Mouse (Mus musculus) neural tube, embryonic 13.5 days (tissue): ENCODE results near the gene Nwd1. TPM values are rescaled to one million over a fixed set of nuclear protein-coding genes. Genes with fewer than 3 reads are reported as not detected.

Source experiments
- ATAC-seq: fragments of 200-750 bp; cut with Nextera tagmentation; 2 replicates; pipeline ENCODE4 v1.8.0; 2017; ENCODE audit warnings: low read depth, mild to moderate bottlenecking, moderate TSS enrichment, moderate library complexity
- H3K27ac ChIP-seq: fragments of 300-500 bp; sonication (generic); replicated peaks from 2 replicates; pipeline ENCODE4 v1.5.1; 2015; ENCODE audit warnings: moderate library complexity, mild to moderate bottlenecking, inconsistent platforms
- H3K27me3 ChIP-seq: fragments of 300-500 bp; sonication (generic); 2 replicates; pipeline ENCODE4 v1.6.1; 2015; ENCODE audit warnings: mild to moderate bottlenecking, inconsistent platforms
- H3K36me3 ChIP-seq: fragments of 300-500 bp; sonication (generic); 2 replicates; pipeline ENCODE4 v1.6.1; 2015; ENCODE audit warnings: mild to moderate bottlenecking, inconsistent platforms
- H3K4me1 ChIP-seq: fragments of 300-500 bp; sonication (generic); replicated peaks from 2 replicates; pipeline ENCODE4 v1.6.1; 2015; ENCODE audit warnings: inconsistent platforms
- H3K4me2 ChIP-seq: fragments of 300-500 bp; sonication (generic); 2 replicates; pipeline ENCODE4 v1.6.1; 2015; ENCODE audit warnings: inconsistent platforms, mild to moderate bottlenecking, moderate library complexity
- H3K4me3 ChIP-seq: fragments of 300-500 bp; sonication (generic); 2 replicates; pipeline ENCODE4 v1.5.1; 2015; ENCODE audit warnings: mild to moderate bottlenecking, inconsistent platforms
- H3K9ac ChIP-seq: fragments of 300-500 bp; sonication (generic); 2 replicates; pipeline ENCODE4 v1.6.1; 2015; ENCODE audit warnings: moderate library complexity, mild to moderate bottlenecking, inconsistent platforms
- H3K9me3 ChIP-seq: fragments of 300-500 bp; sonication (generic); 2 replicates; pipeline ENCODE4 v1.6.1; 2016; ENCODE audit warnings: inconsistent platforms
- WGBS: fragments of 180-500 bp; shearing (Covaris S2); methylation state at CpG from one replicate; pipeline ENCODE4 v1.1.7; 2015; 5-methylcytosine and 5-hydroxymethylcytosine counted together
- microRNA-seq: library from miRNA; unstranded; fragments of <30 nt; microRNA quantifications from one replicate; pipeline ENCODE4, GENCODE M21; 2016
- polyA plus RNA-seq: library from polyadenylated mRNA; unstranded; fragments of >200 nt; fragmentation: Nextera tagmentation; extraction: Ambion mirVana; gene quantifications from 2 replicates; pipeline ENCODE4 v1.2.1, GENCODE M21; 2015

Gene Nwd1
- polyA plus RNA-seq, 1 experiment from 2014 or later, result 1.1 TPM

- no peak for ATAC-seq
- Histone ChIP-seq H3K4me2 (no peak overlapping the region), H3K9ac (no peak overlapping the region), H3K9me3 (no peaks in the 10 kb centered on the region), H3K4me1 (no peaks in the 10 kb centered on the region), H3K4me3 (no peak overlapping the region), H3K36me3 (peaks cover 76% of the 10 kb centered on the region), H3K27me3 (no peaks in the 10 kb centered on the region), H3K27ac (no peak overlapping the region)
- WGBS, result 95% methylated on average over 35 of the region's 35 CpGs
These were observed 110.4 kb downstream of the Nwd1 start for GRCm38 (mm10) chr8:72756771-72757390.

- H3K36me3 ChIP-seq, result peaks cover 69% of the 10 kb centered on the region
- ATAC-seq, result no peak
- 90% methylated on average over 15 of the region's 15 CpGs for WGBS
These were observed 111.1 kb downstream of the Nwd1 start for GRCm38 (mm10) chr8:72757426-72758195.

GRCm38 (mm10) chr8:72758310-72758709 lies 111.8 kb downstream of the Nwd1 start:
- no peaks in the 10 kb centered on the region for H3K27me3 ChIP-seq
- no peak for ATAC-seq
- no peaks in the 10 kb centered on the region for H3K9me3 ChIP-seq
- H3K27ac ChIP-seq, result no peak overlapping the region
- peaks cover 62% of the 10 kb centered on the region for H3K36me3 ChIP-seq
- H3K4me2 ChIP-seq, result no peak overlapping the region
- no peak overlapping the region for H3K4me3 ChIP-seq
- H3K9ac ChIP-seq, result no peak overlapping the region
- no peaks in the 10 kb centered on the region for H3K4me1 ChIP-seq

More at GRCm38 (mm10) chr8:72757426-72758195, 111.1 kb downstream of the Nwd1 start:
- Histone ChIP-seq H3K9me3 (no peaks in the 10 kb centered on the region), H3K27ac (no peak overlapping the region), H3K27me3 (no peaks in the 10 kb centered on the region), H3K4me1 (no peaks in the 10 kb centered on the region), H3K9ac (no peak overlapping the region), H3K4me2 (no peak overlapping the region), H3K4me3 (no peak overlapping the region)

GRCm38 (mm10) chr8:72760216-72760615 lies 113.7 kb downstream of the Nwd1 start:
- 86% methylated on average over 3 of the region's 3 CpGs for WGBS
- no peak for ATAC-seq

DNA sequence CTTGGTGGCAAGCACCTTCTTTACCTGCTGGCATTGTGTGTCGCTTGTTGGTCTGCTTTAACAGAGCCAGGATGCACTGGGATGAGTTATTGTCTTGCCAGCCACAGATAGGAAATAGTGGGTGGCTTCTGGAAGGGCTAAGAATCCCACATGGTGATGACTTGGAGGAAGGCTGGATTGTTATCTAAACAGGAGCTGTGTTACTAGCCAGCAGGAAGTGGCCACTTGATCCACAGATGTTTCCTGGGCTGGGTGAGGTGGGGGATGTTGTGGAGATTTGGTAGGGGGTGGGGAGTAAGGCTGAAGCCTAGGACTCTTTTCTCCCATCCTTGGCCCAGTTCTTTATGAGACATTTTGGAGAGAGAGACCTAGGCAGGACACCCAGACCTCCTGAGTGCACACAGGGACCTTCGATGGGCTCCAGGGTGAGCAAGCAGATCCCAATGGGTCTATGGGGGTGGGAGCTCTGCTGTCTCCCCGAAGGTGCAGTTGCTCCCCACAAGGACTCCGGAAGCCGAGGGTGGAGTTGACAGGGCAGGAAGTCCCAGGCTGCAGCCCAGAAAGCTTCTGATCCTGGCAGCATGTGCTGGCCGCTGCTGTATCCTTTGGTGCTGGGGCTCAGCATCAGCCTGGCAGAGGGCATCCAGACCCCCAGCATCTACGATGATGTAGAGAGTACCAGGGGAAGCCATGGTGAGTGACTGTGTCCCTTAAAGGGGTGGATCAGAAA lies 115.0 kb downstream of the Nwd1 start, which contains the start of gene F2rl3:
Gene F2rl3 (plus strand): TSS at position 559 of the 730 bp plus-strand sequence.
- ATAC-seq, result no peak
- Histone ChIP-seq H3K4me3 (no peak within 1 kb of the TSS), H3K4me2 (no peak within 1 kb of the TSS), H3K4me1 (no peaks in the 10 kb centered on the region), H3K9ac (no peak within 1 kb of the TSS), H3K9me3 (no peaks in the 10 kb centered on the region), H3K36me3 (peaks cover 34% of the 10 kb centered on the region), H3K27ac (no peak within 1 kb of the TSS), H3K27me3 (no peaks in the 10 kb centered on the region)
- WGBS, result 83% methylated on average over 7 of the region's 7 CpGs

More at GRCm38 (mm10) chr8:72760216-72760615, 113.7 kb downstream of the Nwd1 start:
- Histone ChIP-seq H3K36me3 (peaks cover 46% of the 10 kb centered on the region), H3K4me3 (no peak overlapping the region), H3K4me2 (no peak overlapping the region), H3K27ac (no peak overlapping the region), H3K27me3 (no peaks in the 10 kb centered on the region), H3K9me3 (no peaks in the 10 kb centered on the region), H3K9ac (no peak overlapping the region), H3K4me1 (no peaks in the 10 kb centered on the region)

- Histone ChIP-seq H3K9ac (no peak overlapping the region), H3K4me1 (peaks cover 5% of the 10 kb centered on the region; the same call in 1 of the 2 replicates), H3K9me3 (no peaks in the 10 kb centered on the region), H3K27me3 (no peaks in the 10 kb centered on the region), H3K4me2 (no peak overlapping the region), H3K27ac (no peak overlapping the region), H3K4me3 (no peak overlapping the region), H3K36me3 (peaks cover 26% of the 10 kb centered on the region)
- WGBS, result 85% methylated on average over 12 of the region's 12 CpGs
- ATAC-seq, result no peak
These were observed 115.8 kb downstream of the Nwd1 start for GRCm38 (mm10) chr8:72762306-72762705.

DNA sequence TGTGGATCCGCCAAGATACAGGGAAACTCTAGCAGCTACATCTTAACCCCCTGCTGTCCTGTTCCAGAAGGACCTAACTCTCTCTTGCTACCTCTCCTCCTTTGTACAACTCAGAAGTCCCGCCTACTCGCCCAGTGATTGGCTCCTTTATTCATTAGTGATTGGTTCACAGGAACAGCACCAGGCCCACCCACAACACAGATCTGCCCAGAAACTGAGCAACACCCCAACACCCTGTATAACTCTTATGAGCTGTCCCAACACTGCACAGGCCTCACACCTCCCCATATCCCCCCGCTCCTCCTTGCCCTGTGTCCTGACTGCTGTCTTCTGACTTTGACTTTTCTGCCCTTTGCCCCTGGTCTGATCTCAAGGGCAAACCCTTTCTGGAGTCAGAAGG lies 119.2 kb downstream of the Nwd1 start:
- no peak for ATAC-seq
- 73% methylated on average over 4 of the region's 4 CpGs for WGBS
- H3K4me2 ChIP-seq, result no peak overlapping the region

GRCm38 (mm10) chr8:72766777-72767176 lies 120.3 kb downstream of the Nwd1 start:
- Histone ChIP-seq H3K27ac (no peak overlapping the region), H3K9me3 (no peaks in the 10 kb centered on the region), H3K27me3 (no peaks in the 10 kb centered on the region), H3K9ac (no peak overlapping the region), H3K4me1 (peaks cover 5% of the 10 kb centered on the region; the same call in 1 of the 2 replicates), H3K36me3 (no peaks in the 10 kb centered on the region), H3K4me2 (no peak overlapping the region), H3K4me3 (no peak overlapping the region)
- WGBS, result 27% methylated on average over 7 of the region's 7 CpGs
- no peak for ATAC-seq

More for the DNA sequence above, 119.2 kb downstream of the Nwd1 start:
- Histone ChIP-seq H3K4me1 (peaks cover 5% of the 10 kb centered on the region; the same call in 1 of the 2 replicates), H3K27ac (no peak overlapping the region), H3K36me3 (no peaks in the 10 kb centered on the region), H3K9ac (no peak overlapping the region), H3K9me3 (no peaks in the 10 kb centered on the region), H3K27me3 (no peaks in the 10 kb centered on the region), H3K4me3 (no peak overlapping the region)

Small RNA genes within 50 kb of the gene (microRNA-seq; reads per million reads assigned to microRNA genes)
- not detected for gene Gm26237

Other genes starting within 250 kb of the Nwd1 start
- gene Eps15l1, start 225.3 kb upstream of the Nwd1 start, polyA plus RNA-seq, result 57.5 and 58.4 TPM in 2 replicates
- 0.63 and 1.3 TPM in 2 replicates for gene Calr3, start 202.8 kb upstream of the Nwd1 start, polyA plus RNA-seq
- gene 1700030K09Rik, start 202.8 kb upstream of the Nwd1 start, polyA plus RNA-seq, result 16.4 and 17.2 TPM in 2 replicates
- gene Cherp, start 171.5 kb upstream of the Nwd1 start, polyA plus RNA-seq, result 53.6 and 58.2 TPM in 2 replicates
- gene Slc35e1, start 154.1 kb upstream of the Nwd1 start, polyA plus RNA-seq, result 14.2 and 14.3 TPM in 2 replicates
- gene Med26, start 98.4 kb upstream of the Nwd1 start, polyA plus RNA-seq, result 13.1 and 14.3 TPM in 2 replicates
- 137 and 140 TPM in 2 replicates for gene Smim7, start 75.6 kb upstream of the Nwd1 start, polyA plus RNA-seq
- gene Tmem38a, start 74.7 kb upstream of the Nwd1 start, polyA plus RNA-seq, result 23.9 and 24.6 TPM in 2 replicates
- 163 and 167 TPM in 2 replicates for gene Sin3b, start 76.6 kb downstream of the Nwd1 start, polyA plus RNA-seq
- 0.53 and 0.94 TPM in 2 replicates for gene F2rl3, start 115.2 kb downstream of the Nwd1 start, polyA plus RNA-seq